Mouse (Mus musculus) midbrain, embryonic 12.5 days (tissue): Measurements from ENCODE around the gene Vmn1r71. TPM values are rescaled to one million over a fixed set of nuclear protein-coding genes. Genes with fewer than 3 reads are reported as not detected.
"Not testable (repeated sequence)": the region's sequence is repeated elsewhere in the genome, so short reads cannot be mapped to it uniquely, and the experiment has no call there.

Source experiments
- ATAC-seq: fragments of 200-750 bp; cut with Nextera tagmentation; 2 replicates; pipeline ENCODE4 v1.8.0; 2017; ENCODE audit warnings: low read depth, moderate TSS enrichment, moderate library complexity; ENCODE audit not compliant: low FRiP score
- H3K27ac ChIP-seq: fragments of 300-500 bp; sonication (generic); replicated peaks from 2 replicates; pipeline ENCODE4 v1.5.1; 2016; ENCODE audit warnings: mild to moderate bottlenecking
- H3K27me3 ChIP-seq: fragments of 300-500 bp; sonication (generic); 2 replicates; pipeline ENCODE4 v1.6.1; 2016; ENCODE audit warnings: mild to moderate bottlenecking
- H3K36me3 ChIP-seq: fragments of 300-500 bp; sonication (generic); 2 replicates; pipeline ENCODE4 v1.6.1; 2016
- H3K4me1 ChIP-seq: fragments of 300-500 bp; sonication (generic); 2 replicates; pipeline ENCODE4 v1.6.1; 2016
- H3K4me2 ChIP-seq: fragments of 300-500 bp; sonication (generic); replicated peaks from 2 replicates; pipeline ENCODE4 v1.6.1; 2016; ENCODE audit warnings: mild to moderate bottlenecking, moderate library complexity
- H3K4me3 ChIP-seq: fragments of 300-500 bp; sonication (generic); 2 replicates; pipeline ENCODE4 v1.5.1; 2016; ENCODE audit warnings: mild to moderate bottlenecking
- H3K9ac ChIP-seq: fragments of 300-500 bp; sonication (generic); replicated peaks from 2 replicates; pipeline ENCODE4 v1.6.1; 2016; ENCODE audit warnings: mild to moderate bottlenecking, moderate library complexity
- H3K9me3 ChIP-seq: fragments of 300-500 bp; sonication (generic); 2 replicates; pipeline ENCODE4 v1.6.1; 2016; ENCODE audit warnings: mild to moderate bottlenecking
- polyA plus RNA-seq: library from polyadenylated mRNA; unstranded; fragments of >200 nt; fragmentation: Nextera tagmentation; extraction: Ambion mirVana; gene quantifications from 2 replicates; pipeline ENCODE4 v1.2.1, GENCODE M21; 2016

Vmn1r71 gene
- not detected in 2 replicates for polyA plus RNA-seq

DNA sequence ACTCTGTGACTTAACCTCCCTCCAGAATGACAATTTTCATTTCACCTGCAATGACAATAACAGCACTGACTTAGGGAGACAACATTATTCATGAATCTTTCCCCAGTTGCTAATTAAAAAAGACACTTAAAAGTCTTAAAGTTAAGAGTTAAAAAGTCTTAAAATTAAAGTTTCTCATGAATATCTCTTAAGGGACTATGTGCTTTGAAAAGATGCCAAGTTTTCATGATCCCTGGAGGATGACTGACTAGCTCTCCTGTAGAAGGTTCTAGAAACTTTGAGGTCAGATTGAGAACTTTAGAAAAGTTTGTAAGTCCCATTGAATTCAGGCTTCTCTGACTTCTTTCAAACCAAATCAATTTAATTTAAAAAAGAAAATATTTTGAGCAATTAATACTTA is at the start of gene Vmn1r71:
TSS of gene Vmn1r71 (minus strand) at position 101 of the 400 bp plus-strand sequence.
- Histone ChIP-seq H3K4me1 (no peaks in the 10 kb centered on the region), H3K36me3 (no peaks in the 10 kb centered on the region), H3K27ac (no peak within 1 kb of the TSS), H3K4me2 (no peak within 1 kb of the TSS), H3K27me3 (no peaks in the 10 kb centered on the region), H3K9ac (no peak within 1 kb of the TSS), H3K4me3 (no peak within 1 kb of the TSS), H3K9me3 (peaks cover 23% of the 10 kb centered on the region)
- no peak for ATAC-seq

DNA sequence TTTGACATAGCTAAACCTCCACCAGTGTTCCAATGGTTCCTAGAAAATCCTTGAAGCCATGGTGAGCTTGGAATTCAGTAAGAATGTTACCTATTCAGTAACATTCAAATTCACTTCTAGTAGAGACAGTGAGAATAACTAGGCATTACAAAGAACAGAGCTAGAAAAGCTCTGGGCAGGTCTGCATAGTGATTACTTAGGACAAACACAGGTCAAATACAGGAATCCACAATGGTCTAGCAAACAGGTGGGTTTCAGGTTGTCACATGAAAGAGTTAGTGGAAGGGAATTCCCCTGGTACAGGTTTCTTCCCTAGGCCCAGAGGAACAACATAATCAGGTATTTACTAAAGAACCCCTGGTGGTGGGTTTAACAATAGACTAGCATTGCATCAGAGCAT is 3.4 kb upstream of the Vmn1r71 start:
- H3K36me3 ChIP-seq, H3K4me1 ChIP-seq, H3K4me2 ChIP-seq, H3K4me3 ChIP-seq, H3K9ac ChIP-seq, ATAC-seq, H3K27me3 ChIP-seq, H3K27ac ChIP-seq: not testable (repeated sequence)
- peaks cover 17% of the 10 kb centered on the region for H3K9me3 ChIP-seq

Other genes starting within 250 kb of the Vmn1r71 start
- gene Vmn1r68, start 195.9 kb downstream of the Vmn1r71 start, polyA plus RNA-seq = not detected in 2 replicates
- gene Vmn1r69, start 140.7 kb downstream of the Vmn1r71 start, polyA plus RNA-seq = not detected in 2 replicates
- not detected in 2 replicates for gene Vmn1r70, start 122.8 kb downstream of the Vmn1r71 start, polyA plus RNA-seq
- gene Nlrp4b, start 66.6 kb downstream of the Vmn1r71 start, polyA plus RNA-seq = not detected in 2 replicates
- not detected in 2 replicates for gene Zscan4b, start 150.7 kb upstream of the Vmn1r71 start, polyA plus RNA-seq